Mouse (Mus musculus) activated CD4-positive, CD25-positive, alpha-beta regulatory T cell, adult 4 months (primary cell): Measurements from ENCODE around the gene Kcnj5. TPM values are rescaled to one million over a fixed set of nuclear protein-coding genes. Genes with fewer than 3 reads are reported as not detected.

Source experiments
- ATAC-seq: one replicate; pipeline ENCODE4 v1.8.0; 2017
- polyA plus RNA-seq, 2 experiments: library from polyadenylated mRNA; unstranded; fragments of 100-300 nt; shearing (Covaris generic); gene quantifications; one replicate each; pipeline ENCODE4 v1.2.1; 2017

The Kcnj5 gene
- not detected for polyA plus RNA-seq

GRCm38 (mm10) chr9:32344051-32344450 is at the start of gene Kcnj5:
TSS of gene Kcnj5 (minus strand) at chr9:32344350.
- no peak for ATAC-seq

- no peak for ATAC-seq
Measured at GRCm38 (mm10) chr9:32392716-32393115, 48.6 kb upstream of the Kcnj5 start.

GRCm38 (mm10) chr9:32391701-32392100 is 47.6 kb upstream of the Kcnj5 start:
- no peak for ATAC-seq

GRCm38 (mm10) chr9:32391092-32391491 is 46.9 kb upstream of the Kcnj5 start:
- no peak for ATAC-seq

- ATAC-seq = no peak
Measured at GRCm38 (mm10) chr9:32388120-32388519, 44.0 kb upstream of the Kcnj5 start.

GRCm38 (mm10) chr9:32384906-32385305 is 40.8 kb upstream of the Kcnj5 start:
- no peak for ATAC-seq

- ATAC-seq = no peak
Measured at GRCm38 (mm10) chr9:32376863-32377590, 32.9 kb upstream of the Kcnj5 start.

- no peak for ATAC-seq
Measured at GRCm38 (mm10) chr9:32376031-32376430, 31.9 kb upstream of the Kcnj5 start.

- ATAC-seq = no peak
Measured at GRCm38 (mm10) chr9:32373656-32374055, 29.5 kb upstream of the Kcnj5 start.

GRCm38 (mm10) chr9:32372202-32372601 is 28.1 kb upstream of the Kcnj5 start, which contains the start of gene Kcnj1:
TSS of gene Kcnj1 (plus strand) at chr9:32372493.
- no peak for ATAC-seq

GRCm38 (mm10) chr9:32369388-32369787 is 25.2 kb upstream of the Kcnj5 start:
- ATAC-seq = no peak

GRCm38 (mm10) chr9:32368812-32369211 is 24.7 kb upstream of the Kcnj5 start:
- no peak for ATAC-seq

- no peak for ATAC-seq
Measured at GRCm38 (mm10) chr9:32360770-32361169, 16.6 kb upstream of the Kcnj5 start.

- ATAC-seq = no peak
Measured at GRCm38 (mm10) chr9:32350332-32350731, 6.2 kb upstream of the Kcnj5 start.

GRCm38 (mm10) chr9:32349344-32349743 is 5.2 kb upstream of the Kcnj5 start:
- no peak for ATAC-seq

GRCm38 (mm10) chr9:32348096-32348495 is 3.9 kb upstream of the Kcnj5 start:
- no peak for ATAC-seq

GRCm38 (mm10) chr9:32344489-32344888 is 339 bp upstream of the Kcnj5 start:
- ATAC-seq = no peak

- no peak for ATAC-seq
Measured at GRCm38 (mm10) chr9:32342929-32343328, 1.2 kb downstream of the Kcnj5 start.

- ATAC-seq = no peak
Measured at GRCm38 (mm10) chr9:32340831-32341230, 3.3 kb downstream of the Kcnj5 start.

GRCm38 (mm10) chr9:32335389-32336150 is 8.6 kb downstream of the Kcnj5 start:
- no peak for ATAC-seq

- no peak for ATAC-seq
Measured at GRCm38 (mm10) chr9:32331162-32331561, 13.0 kb downstream of the Kcnj5 start.

GRCm38 (mm10) chr9:32328777-32329176 is 15.4 kb downstream of the Kcnj5 start:
- ATAC-seq = no peak

- ATAC-seq = no peak
Measured at GRCm38 (mm10) chr9:32323610-32324009, 20.5 kb downstream of the Kcnj5 start.

- no peak for ATAC-seq
Measured at GRCm38 (mm10) chr9:32320167-32320566, 24.0 kb downstream of the Kcnj5 start.
